15 mouse cellular contexts compared by ENCODE assay signal in the genomic region with DNA sequence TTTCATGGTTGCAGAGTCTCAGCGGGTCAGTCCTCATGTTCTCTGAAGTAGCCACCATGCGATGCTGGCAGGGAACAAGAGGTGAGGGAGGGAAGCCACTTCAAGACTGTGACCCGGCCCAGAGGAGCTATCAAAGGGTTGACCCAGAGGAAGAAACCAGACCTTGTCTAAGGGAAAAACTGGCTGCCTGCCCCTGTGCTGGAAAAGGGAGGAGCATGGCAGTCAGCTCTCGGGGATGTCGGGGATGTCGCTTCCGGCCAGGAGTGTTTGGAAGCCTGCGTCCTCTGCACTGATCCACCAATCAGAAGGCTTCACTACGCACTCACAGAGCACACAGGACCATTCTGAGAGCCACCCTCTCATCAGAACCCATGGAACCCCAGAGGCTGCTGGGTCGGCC. TPM values are rescaled to one million over a fixed set of nuclear protein-coding genes. Genes with fewer than 3 reads are reported as not detected.
DNase-seq lines count a peak whose midpoint lies in the region; ATAC-seq and TF ChIP-seq lines count a peak whose summit lies in the region.
"Had no signal": no experiment of that assay in that cellular context is flagged by ENCODE, and none has a peak within 500 bp of the region (broad histone marks: within the 10 kb centered on the region; RNA-seq: fewer than 3 reads in every experiment).

No protein-coding gene starts in this region.

- intact Hi-C loops in heart, adult 2 months (cut with DNase I) = no loop called here

- H3K9me3 ChIP-seq in hindbrain, embryonic 11.5 days (ENCODE audit: control insufficient read depth, low read length) = no peaks in the 10 kb centered on the region
- H3K9me3 ChIP-seq in hindbrain, embryonic 16.5 days (ENCODE audit: control insufficient read depth, low read length) = no peaks in the 10 kb centered on the region
- H3K9me3 ChIP-seq in neural tube, embryonic 11.5 days (ENCODE audit: control insufficient read depth, low read length) = no peaks in the 10 kb centered on the region
- H3K9me3 ChIP-seq in midbrain, embryonic 12.5 days = no peaks in the 10 kb centered on the region
- H3K9me3 ChIP-seq in stomach, postnatal 0 days (ENCODE audit: control insufficient read depth, low read length) = no peaks in the 10 kb centered on the region
- H3K9me3 ChIP-seq: heart, embryonic 10.5 days had no signal

- no peak for DNase-seq in hindbrain, embryonic 11.5 days (ENCODE audit: low spot score)
- no peak for DNase-seq in neural tube, embryonic 11.5 days (ENCODE audit: low spot score)
- DNase-seq in neural tube, embryonic 10.5 days (ENCODE audit: extremely low spot score, low spot score) = no peak
- DNase-seq in stomach, postnatal 0 days (ENCODE audit: low spot score) = no peak
- DNase-seq in heart, adult 2 months = no peak
- DNase-seq in layer of hippocampus, postnatal 10 days (ENCODE audit: low spot score in 2 of 2) = no peak
- DNase-seq: cerebellum, adult 18-20 months; gastrocnemius, postnatal 10 days; heart, postnatal 36 days; lung, adult 18-20 months; right cerebral cortex, postnatal 25 days had no signal

- H3K27ac ChIP-seq in hindbrain, embryonic 11.5 days (ENCODE audit: low read depth, low read length) = peak overlapping the region; percentile 59
- H3K27ac ChIP-seq in hindbrain, embryonic 16.5 days (ENCODE audit: low read depth, low read length) = no peak overlapping the region
- peak overlapping the region; percentile 68 for H3K27ac ChIP-seq in neural tube, embryonic 11.5 days (ENCODE audit: low read depth, low read length)
- peak overlapping the region; percentile 70 for H3K27ac ChIP-seq in midbrain, embryonic 12.5 days (replicated peaks)
- H3K27ac ChIP-seq in stomach, postnatal 0 days (replicated peaks) = no peak overlapping the region
- no peak overlapping the region for H3K27ac ChIP-seq in heart, adult 2 months
- H3K27ac ChIP-seq: heart, embryonic 10.5 days had no signal

- H3K4me2 ChIP-seq in hindbrain, embryonic 11.5 days (replicated peaks; ENCODE audit: low read depth, low read length) = no peak overlapping the region
- H3K4me2 ChIP-seq in hindbrain, embryonic 16.5 days (ENCODE audit: low read length) = no peak overlapping the region
- H3K4me2 ChIP-seq in neural tube, embryonic 11.5 days (ENCODE audit: low read depth) = peak overlapping the region; percentile 22
- H3K4me2 ChIP-seq in midbrain, embryonic 12.5 days (replicated peaks) = peak overlapping the region; percentile 25
- H3K4me2 ChIP-seq in stomach, postnatal 0 days (replicated peaks; ENCODE audit: low read depth) = no peak overlapping the region

- no peaks in the 10 kb centered on the region for H3K27me3 ChIP-seq in hindbrain, embryonic 11.5 days (ENCODE audit: control insufficient read depth, insufficient read depth, low read length)
- no peaks in the 10 kb centered on the region for H3K27me3 ChIP-seq in hindbrain, embryonic 16.5 days (replicated peaks; ENCODE audit: control insufficient read depth, insufficient read depth, low read length)
- H3K27me3 ChIP-seq in neural tube, embryonic 11.5 days (ENCODE audit: control insufficient read depth, insufficient read depth, low read length) = no peaks in the 10 kb centered on the region
- H3K27me3 ChIP-seq in midbrain, embryonic 12.5 days = no peaks in the 10 kb centered on the region
- H3K27me3 ChIP-seq in stomach, postnatal 0 days (ENCODE audit: control insufficient read depth, insufficient read depth, low read length) = no peaks in the 10 kb centered on the region
- no peaks in the 10 kb centered on the region for H3K27me3 ChIP-seq in heart, adult 2 months (ENCODE audit: control insufficient read depth, insufficient read depth, low read length)

- H3K36me3 ChIP-seq in hindbrain, embryonic 11.5 days (ENCODE audit: control insufficient read depth, insufficient read depth, low read length) = no peaks in the 10 kb centered on the region
- no peaks in the 10 kb centered on the region for H3K36me3 ChIP-seq in hindbrain, embryonic 16.5 days (ENCODE audit: control insufficient read depth, insufficient read depth, low read length)
- H3K36me3 ChIP-seq in neural tube, embryonic 11.5 days (ENCODE audit: control insufficient read depth, insufficient read depth, low read length) = no peaks in the 10 kb centered on the region
- peaks cover under 1% of the 10 kb centered on the region; the same call in 1 of the 2 replicates for H3K36me3 ChIP-seq in midbrain, embryonic 12.5 days
- no peaks in the 10 kb centered on the region for H3K36me3 ChIP-seq in stomach, postnatal 0 days (ENCODE audit: control insufficient read depth, insufficient read depth, low read length)
- no peaks in the 10 kb centered on the region for H3K36me3 ChIP-seq in heart, adult 2 months (ENCODE audit: control insufficient read depth, insufficient read depth, low read length)
- H3K36me3 ChIP-seq: G1E; heart, embryonic 10.5 days had no signal

- no peak for TF ChIP-seq POLR2A in heart, adult 2 months (IDR thresholded peaks at IDR 0.05; ENCODE audit: insufficient read depth, low read depth, low read length)

- ATAC-seq in hindbrain, embryonic 11.5 days (ENCODE audit: low FRiP score) = no peak
- no peak for ATAC-seq in hindbrain, embryonic 16.5 days
- ATAC-seq in neural tube, embryonic 11.5 days (ENCODE audit: insufficient read depth, low FRiP score, low TSS enrichment) = no peak
- ATAC-seq in midbrain, embryonic 12.5 days (ENCODE audit: low FRiP score, low read depth) = no peak
- ATAC-seq in stomach, postnatal 0 days (ENCODE audit: low FRiP score, low TSS enrichment) = no peak

- H3K4me1 ChIP-seq in hindbrain, embryonic 11.5 days (replicated peaks; ENCODE audit: control insufficient read depth, insufficient read depth, low read length) = peaks cover 16% of the 10 kb centered on the region
- H3K4me1 ChIP-seq in hindbrain, embryonic 16.5 days (ENCODE audit: control insufficient read depth, insufficient read depth, low read depth, low read length) = peaks cover 41% of the 10 kb centered on the region
- peaks cover 52% of the 10 kb centered on the region for H3K4me1 ChIP-seq in neural tube, embryonic 11.5 days (ENCODE audit: control insufficient read depth, insufficient read depth, low read length)
- H3K4me1 ChIP-seq in midbrain, embryonic 12.5 days = peaks cover 78% of the 10 kb centered on the region
- H3K4me1 ChIP-seq in stomach, postnatal 0 days (replicated peaks; ENCODE audit: control insufficient read depth, insufficient read depth) = no peaks in the 10 kb centered on the region
- peaks cover 13% of the 10 kb centered on the region for H3K4me1 ChIP-seq in heart, adult 2 months (ENCODE audit: control insufficient read depth, insufficient read depth, low read length)

- no peak for TF ChIP-seq EP300 in stomach, postnatal 0 days (optimal IDR thresholded peaks at IDR 0.05)
- no peak for TF ChIP-seq EP300 in heart, adult 2 months (IDR thresholded peaks at IDR 0.05; ENCODE audit: insufficient read depth, low read depth, low read length)

- H3K79me2 ChIP-seq in heart, adult 2 months (replicated peaks; ENCODE audit: control insufficient read depth, insufficient read depth, low read length) = no peaks in the 10 kb centered on the region

- 83% methylated on average over 10 of the region's 10 CpGs for WGBS in hindbrain, embryonic 11.5 days
- WGBS in hindbrain, embryonic 16.5 days = 58% methylated on average over 10 of the region's 10 CpGs
- 70% methylated on average over 10 of the region's 10 CpGs for WGBS in neural tube, embryonic 11.5 days
- 71% methylated on average over 10 of the region's 10 CpGs for WGBS in midbrain, embryonic 12.5 days
- 60% methylated on average over 10 of the region's 10 CpGs for WGBS in stomach, postnatal 0 days
- 57% methylated on average over 10 of the region's 10 CpGs for WGBS in heart, adult 2 months

- TF ChIP-seq CTCF in stomach, postnatal 0 days (IDR thresholded peaks at IDR 0.05; ENCODE audit: low read depth) = no peak
- TF ChIP-seq CTCF in heart, adult 2 months (IDR thresholded peaks at IDR 0.05) = no peak

- H3K9ac ChIP-seq in hindbrain, embryonic 11.5 days (ENCODE audit: low read depth, low read length) = no peak overlapping the region
- H3K9ac ChIP-seq in hindbrain, embryonic 16.5 days (ENCODE audit: low read depth, low read length) = no peak overlapping the region
- peak overlapping the region; percentile 6; the same call in 1 of the 2 replicates for H3K9ac ChIP-seq in neural tube, embryonic 11.5 days (ENCODE audit: low read length)
- H3K9ac ChIP-seq in midbrain, embryonic 12.5 days (replicated peaks) = peak overlapping the region; percentile 15
- H3K9ac ChIP-seq in stomach, postnatal 0 days (ENCODE audit: low read length) = no peak overlapping the region
- H3K9ac ChIP-seq in heart, adult 2 months (ENCODE audit: low read depth, low read length) = no peak overlapping the region

- H3K4me3 ChIP-seq in hindbrain, embryonic 11.5 days (ENCODE audit: low read depth, low read length) = no peak overlapping the region
- no peak overlapping the region for H3K4me3 ChIP-seq in hindbrain, embryonic 16.5 days (ENCODE audit: low read length)
- H3K4me3 ChIP-seq in neural tube, embryonic 11.5 days (ENCODE audit: low read depth, low read length) = no peak overlapping the region
- H3K4me3 ChIP-seq in midbrain, embryonic 12.5 days = no peak overlapping the region
- H3K4me3 ChIP-seq in stomach, postnatal 0 days (ENCODE audit: low read depth, low read length) = no peak overlapping the region
- H3K4me3 ChIP-seq in heart, adult 2 months = no peak overlapping the region
- H3K4me3 ChIP-seq: heart, embryonic 10.5 days had no signal

RNA-seq across cellular contexts. Expression of a gene that starts 12.8 kb away (rescaled TPM):
- 34.6 and 44.1 TPM in 2 replicates for polyA plus RNA-seq in hindbrain, embryonic 11.5 days (2014; fragmentation: Nextera tagmentation; extraction: Ambion mirVana)
- polyA plus RNA-seq in hindbrain, embryonic 16.5 days (2015; fragmentation: Nextera tagmentation; extraction: Ambion mirVana) = 2.5 and 3.5 TPM in 2 replicates
- polyA plus RNA-seq in neural tube, embryonic 11.5 days (2014; fragmentation: Nextera tagmentation; extraction: Ambion mirVana) = 32.2 and 36.0 TPM in 2 replicates
- polyA plus RNA-seq in midbrain, embryonic 12.5 days (2016; fragmentation: Nextera tagmentation; extraction: Ambion mirVana) = 21.6 and 22.3 TPM in 2 replicates
- polyA plus RNA-seq in stomach, postnatal 0 days (2015; fragmentation: Nextera tagmentation; extraction: Ambion mirVana) = 0.12 and 0.16 TPM in 2 replicates
- total RNA-seq in heart, adult 2 months (2021) = 1 to 10 TPM; 1.1 TPM
- polyA plus RNA-seq in heart, adult 2 months (2012; rRNA removed) = 3.3 and 4.1 TPM in 2 replicates
- total RNA-seq in layer of hippocampus, postnatal 10 days (2021) = 10 to 100 TPM; 11.6 to 13.8 TPM
- polyA plus RNA-seq: G1E had no signal

Comparison
In these comparisons a context has a peak if more than half of its experiments do, and no peak if none do; other contexts are left out.
1. H3K27ac ChIP-seq: peak in hindbrain, embryonic 11.5 days (single experiment), neural tube, embryonic 11.5 days (single experiment) and midbrain, embryonic 12.5 days (single experiment); none in hindbrain, embryonic 16.5 days (single experiment), stomach, postnatal 0 days (single experiment) and heart, adult 2 months (single experiment).
2. H3K4me2 ChIP-seq: peak in neural tube, embryonic 11.5 days (single experiment) and midbrain, embryonic 12.5 days (single experiment); none in hindbrain, embryonic 11.5 days (single experiment), hindbrain, embryonic 16.5 days (single experiment) and stomach, postnatal 0 days (single experiment).
3. H3K9ac ChIP-seq: peak in neural tube, embryonic 11.5 days (single experiment) and midbrain, embryonic 12.5 days (single experiment); none in hindbrain, embryonic 11.5 days (single experiment), hindbrain, embryonic 16.5 days (single experiment), stomach, postnatal 0 days (single experiment) and heart, adult 2 months (single experiment).